Mouse (Mus musculus) heart, embryonic 16.5 days (tissue): ENCODE measurements around the gene Rd3l. TPM values are rescaled to one million over a fixed set of nuclear protein-coding genes. Genes with fewer than 3 reads are reported as not detected.

Experiments used
- ATAC-seq: fragments of 200-750 bp; cut with Nextera tagmentation; replicated peaks from 2 replicates; pipeline ENCODE4 v1.8.0; 2017; ENCODE audit warnings: moderate number of reproducible peaks; ENCODE audit not compliant: insufficient read depth, low FRiP score; ENCODE audit errors: extremely low read depth
- H3K27ac ChIP-seq: fragments of 300-500 bp; sonication (generic); 2 replicates; pipeline ENCODE4 v1.5.1; 2014; ENCODE audit warnings: mild to moderate bottlenecking, low read length, control low read depth, moderate library complexity
- H3K27me3 ChIP-seq: fragments of 300-500 bp; sonication (generic); 2 replicates; pipeline ENCODE4 v1.6.1; 2014; ENCODE audit warnings: low read length, mixed read lengths; ENCODE audit not compliant: control insufficient read depth, insufficient read depth
- H3K36me3 ChIP-seq: fragments of 300-500 bp; sonication (generic); 2 replicates; pipeline ENCODE4 v1.6.1; 2014; ENCODE audit not compliant: control insufficient read depth, insufficient read depth
- H3K4me1 ChIP-seq: fragments of 300-500 bp; sonication (generic); 2 replicates; pipeline ENCODE4 v1.6.1; 2014; ENCODE audit warnings: low read length, mixed read lengths; ENCODE audit not compliant: control insufficient read depth, insufficient read depth
- H3K4me2 ChIP-seq: fragments of 300-500 bp; sonication (generic); 2 replicates; pipeline ENCODE4 v1.6.1; 2014; ENCODE audit warnings: low read depth, mild to moderate bottlenecking, control low read depth, low read length
- H3K4me3 ChIP-seq: fragments of 300-500 bp; sonication (generic); 2 replicates; pipeline ENCODE4 v1.5.1; 2014; ENCODE audit warnings: mild to moderate bottlenecking, control low read depth, low read length
- H3K9ac ChIP-seq: fragments of 300-500 bp; sonication (generic); 2 replicates; pipeline ENCODE4 v1.6.1; 2014; ENCODE audit warnings: low read length, control low read depth
- H3K9me3 ChIP-seq: fragments of 300-500 bp; sonication (generic); replicated peaks from 2 replicates; pipeline ENCODE4 v1.6.1; 2016; ENCODE audit warnings: low read length; ENCODE audit not compliant: control insufficient read depth
- WGBS: fragments of 180-500 bp; shearing (Covaris S2); extraction: QIAGEN DNeasy Blood & Tissue Kit; methylation state at CpG from one replicate; pipeline ENCODE4 v1.1.7; 2014; 5-methylcytosine and 5-hydroxymethylcytosine counted together
- polyA plus RNA-seq: library from polyadenylated mRNA; unstranded; fragments of >200 nt; fragmentation: Nextera tagmentation; extraction: Ambion mirVana; gene quantifications from 2 replicates; pipeline ENCODE4 v1.2.1, GENCODE M21; 2015

Rd3l gene
- polyA plus RNA-seq, 1 experiment from 2014 or later = 0.84 TPM

DNA sequence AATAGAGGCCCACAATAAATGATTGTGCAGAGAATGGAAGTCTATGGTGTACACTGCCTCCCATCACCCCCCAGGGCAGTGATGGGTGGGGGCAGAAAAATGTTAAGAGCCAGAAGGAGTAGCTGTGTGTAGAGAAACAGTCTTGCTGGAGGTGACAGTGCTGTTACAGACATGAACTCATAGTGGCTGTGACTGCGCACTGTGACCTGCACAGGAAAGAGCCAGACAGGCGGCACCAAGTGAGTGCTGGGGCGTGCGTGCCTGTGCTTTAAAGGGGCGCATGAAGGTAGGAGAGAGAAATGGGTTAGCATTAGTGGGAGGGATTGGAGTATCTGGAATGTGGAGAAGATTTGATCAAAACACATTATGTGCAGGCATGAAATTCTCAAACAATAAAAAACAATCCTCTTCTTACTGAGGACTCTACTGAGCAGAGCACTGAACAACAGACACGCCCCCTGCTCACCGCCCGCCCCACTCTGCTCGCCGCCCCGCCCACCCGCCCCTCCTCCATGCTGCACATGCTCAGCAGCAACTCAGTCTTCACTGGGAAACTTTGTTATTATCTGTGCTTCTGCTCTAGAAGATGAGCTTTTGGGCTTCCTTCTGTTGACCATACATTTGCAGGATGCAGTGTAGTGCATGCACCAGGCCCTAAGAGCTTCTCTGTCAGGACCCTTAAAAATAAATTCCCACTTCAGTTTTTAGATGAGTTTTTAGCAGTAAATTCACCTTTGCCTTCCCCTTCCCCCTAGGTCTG is 31.6 kb upstream of the Rd3l start:
- H3K27me3 ChIP-seq = no peaks in the 10 kb centered on the region
- H3K9ac ChIP-seq = no peak overlapping the region

DNA sequence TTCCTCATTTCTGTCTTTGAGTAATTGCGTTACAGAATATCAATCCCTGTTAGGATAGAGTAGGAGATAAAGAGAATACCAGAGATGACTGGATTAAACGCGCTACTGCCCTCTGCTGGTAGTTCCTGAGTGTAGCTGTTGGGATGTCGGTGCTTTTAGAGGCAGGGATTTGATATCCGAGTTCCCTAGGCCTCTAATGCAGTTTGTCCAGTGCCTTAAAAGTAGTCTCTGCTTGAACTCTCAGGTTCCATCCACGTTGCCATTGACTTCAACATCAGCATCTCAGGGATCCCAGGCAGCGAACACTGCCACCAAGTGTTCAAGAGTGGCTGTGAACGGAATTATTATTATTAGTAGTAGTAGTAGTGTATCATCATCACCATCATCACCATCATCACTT is 20.1 kb upstream of the Rd3l start:
- Histone ChIP-seq H3K4me3 (no peak overlapping the region), H3K27me3 (no peaks in the 10 kb centered on the region), H3K9ac (no peak overlapping the region), H3K27ac (no peak overlapping the region), H3K4me1 (no peaks in the 10 kb centered on the region), H3K36me3 (no peaks in the 10 kb centered on the region), H3K4me2 (no peak overlapping the region), H3K9me3 (no peaks in the 10 kb centered on the region)
- no peak for ATAC-seq
- 19% methylated on average over 8 of the region's 8 CpGs for WGBS

More for the DNA sequence above, 31.6 kb upstream of the Rd3l start:
- Histone ChIP-seq H3K9me3 (no peaks in the 10 kb centered on the region), H3K4me1 (no peaks in the 10 kb centered on the region), H3K27ac (no peak overlapping the region), H3K4me2 (peak overlapping the region; percentile 13; the same call in 1 of the 2 replicates), H3K36me3 (no peaks in the 10 kb centered on the region), H3K4me3 (no peak overlapping the region)
- WGBS = 51% methylated on average over 12 of the region's 12 CpGs
- ATAC-seq = no peak

GRCm38 (mm10) chr12:111999735-112000134 is 18.6 kb upstream of the Rd3l start:
- Histone ChIP-seq H3K4me2 (no peak overlapping the region), H3K4me3 (no peak overlapping the region), H3K36me3 (no peaks in the 10 kb centered on the region), H3K27me3 (no peaks in the 10 kb centered on the region), H3K27ac (no peak overlapping the region), H3K9me3 (no peaks in the 10 kb centered on the region), H3K4me1 (no peaks in the 10 kb centered on the region), H3K9ac (no peak overlapping the region)
- 91% methylated on average over 7 of the region's 7 CpGs for WGBS
- ATAC-seq = no peak

DNA sequence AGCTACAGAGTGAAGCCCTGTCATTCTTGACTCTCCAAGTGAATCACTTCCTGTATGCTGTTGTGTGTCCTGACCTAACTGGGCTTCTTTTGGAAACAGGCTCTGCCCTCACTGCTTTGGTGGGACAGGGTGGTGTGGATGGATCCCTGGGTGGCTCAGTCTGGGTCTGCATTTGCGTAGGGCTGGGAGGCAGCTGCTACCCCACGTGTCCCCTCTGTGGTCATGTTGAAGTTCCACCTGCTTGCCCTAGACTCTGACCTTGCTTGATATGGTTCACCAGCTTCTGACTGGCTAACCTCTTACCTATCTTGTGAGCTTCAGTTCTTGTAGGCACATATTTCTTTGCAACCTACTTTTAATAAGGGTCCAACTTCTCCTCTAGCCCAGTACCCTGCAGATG is 14.0 kb upstream of the Rd3l start:
- Histone ChIP-seq H3K4me1 (no peaks in the 10 kb centered on the region), H3K27me3 (no peaks in the 10 kb centered on the region), H3K4me3 (no peak overlapping the region), H3K27ac (no peak overlapping the region), H3K9ac (no peak overlapping the region), H3K36me3 (no peaks in the 10 kb centered on the region), H3K4me2 (no peak overlapping the region), H3K9me3 (no peaks in the 10 kb centered on the region)
- 88% methylated on average over 2 of the region's 2 CpGs for WGBS
- ATAC-seq = no peak

GRCm38 (mm10) chr12:111992626-111993025 is 11.5 kb upstream of the Rd3l start:
- Histone ChIP-seq H3K27ac (no peak overlapping the region), H3K4me1 (no peaks in the 10 kb centered on the region), H3K36me3 (no peaks in the 10 kb centered on the region), H3K4me2 (no peak overlapping the region), H3K27me3 (no peaks in the 10 kb centered on the region), H3K4me3 (no peak overlapping the region), H3K9me3 (no peaks in the 10 kb centered on the region), H3K9ac (no peak overlapping the region)
- no peak for ATAC-seq
- WGBS = 82% methylated on average over 5 of the region's 5 CpGs

DNA sequence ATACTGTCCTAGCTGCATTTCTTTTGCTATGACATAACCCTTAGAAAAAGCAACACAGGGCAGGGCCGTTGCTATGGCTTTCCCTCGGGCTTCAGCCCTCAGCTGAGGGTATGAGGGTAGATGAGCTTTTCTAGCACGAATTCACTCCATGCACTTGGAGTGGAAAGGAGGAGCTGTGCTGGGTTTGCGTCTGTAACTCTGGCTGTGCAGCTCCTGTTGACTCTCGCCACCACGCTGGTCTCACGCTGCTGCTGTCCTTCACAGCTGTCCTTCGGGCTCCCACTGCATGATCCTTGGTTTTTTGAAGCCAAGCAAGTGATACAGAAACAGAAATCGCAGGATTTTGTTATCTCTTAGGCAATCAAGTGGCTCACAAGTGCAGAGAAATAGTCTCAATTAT is 5.6 kb upstream of the Rd3l start:
- Histone ChIP-seq H3K27me3 (no peaks in the 10 kb centered on the region), H3K9me3 (no peaks in the 10 kb centered on the region), H3K4me3 (no peak overlapping the region), H3K36me3 (no peaks in the 10 kb centered on the region), H3K4me2 (no peak overlapping the region), H3K9ac (no peak overlapping the region), H3K4me1 (no peaks in the 10 kb centered on the region), H3K27ac (no peak overlapping the region)
- 31% methylated on average over 9 of the region's 9 CpGs for WGBS
- ATAC-seq = no peak

DNA sequence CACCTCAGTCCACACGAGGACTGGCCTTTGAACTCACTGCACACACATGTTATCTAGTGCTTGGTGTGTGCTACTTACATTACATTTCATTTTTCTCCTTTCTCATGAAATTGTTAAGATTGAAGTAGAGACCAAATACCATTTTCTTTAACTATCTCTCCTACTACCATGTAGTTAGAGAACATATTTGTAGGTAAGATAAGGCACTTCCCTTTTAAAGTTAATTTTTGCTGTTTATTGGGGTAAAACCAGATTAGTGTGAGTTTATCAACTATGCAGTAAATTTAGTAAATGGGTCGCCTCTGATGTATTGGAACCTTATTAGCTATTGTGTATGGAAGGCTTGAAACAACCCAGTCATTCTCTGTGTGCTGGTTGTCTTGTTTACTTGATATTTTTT is 2.0 kb upstream of the Rd3l start:
- no peaks in the 10 kb centered on the region for H3K9me3 ChIP-seq
- H3K9ac ChIP-seq = no peak overlapping the region
- H3K4me3 ChIP-seq = no peak overlapping the region
- WGBS = 71% methylated on average over 2 of the region's 2 CpGs
- no peak overlapping the region for H3K27ac ChIP-seq
- ATAC-seq = no peak
- no peaks in the 10 kb centered on the region for H3K36me3 ChIP-seq
- H3K4me2 ChIP-seq = no peak overlapping the region
- H3K27me3 ChIP-seq = no peaks in the 10 kb centered on the region
- H3K4me1 ChIP-seq = peaks cover 9% of the 10 kb centered on the region

GRCm38 (mm10) chr12:111981831-111982230 is 714 bp upstream of the Rd3l start:
- 73% methylated on average over 8 of the region's 8 CpGs for WGBS
- no peak for ATAC-seq
- no peak overlapping the region for H3K4me3 ChIP-seq
- H3K4me1 ChIP-seq = peaks cover 20% of the 10 kb centered on the region
- no peak overlapping the region for H3K27ac ChIP-seq
- no peak overlapping the region for H3K9ac ChIP-seq
- H3K4me2 ChIP-seq = no peak overlapping the region
- no peaks in the 10 kb centered on the region for H3K9me3 ChIP-seq
- H3K36me3 ChIP-seq = no peaks in the 10 kb centered on the region
- H3K27me3 ChIP-seq = no peaks in the 10 kb centered on the region

DNA sequence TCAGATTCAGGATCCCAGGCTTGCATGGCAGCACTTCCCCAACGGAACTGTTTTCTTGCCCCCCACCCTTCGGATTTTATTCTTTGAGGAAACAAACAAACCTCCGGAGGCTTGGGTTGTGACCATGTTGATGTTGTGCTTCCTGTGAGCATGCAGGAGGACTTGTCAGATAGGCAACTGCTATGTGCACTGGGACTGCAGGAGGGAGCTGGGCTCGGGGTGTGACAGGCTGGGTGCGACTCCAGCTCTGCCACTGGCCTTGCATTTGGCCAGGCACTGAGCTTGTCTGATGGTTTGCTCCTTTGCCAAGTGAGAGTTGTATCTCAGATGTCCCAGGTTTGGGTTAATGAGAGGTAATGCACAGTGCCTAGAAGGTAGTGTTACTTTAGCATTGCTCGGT is 2.8 kb downstream of the Rd3l start:
- 58% methylated on average over 6 of the region's 6 CpGs for WGBS
- Histone ChIP-seq H3K9me3 (peaks cover 2% of the 10 kb centered on the region; the same call in 1 of the 2 replicates), H3K4me1 (peaks cover 27% of the 10 kb centered on the region), H3K4me3 (no peak overlapping the region), H3K4me2 (no peak overlapping the region), H3K9ac (no peak overlapping the region), H3K36me3 (no peaks in the 10 kb centered on the region), H3K27ac (no peak overlapping the region), H3K27me3 (no peaks in the 10 kb centered on the region)
- no peak for ATAC-seq
